Mouse (Mus musculus): ENCODE results near the gene Olfr282.

DNA sequence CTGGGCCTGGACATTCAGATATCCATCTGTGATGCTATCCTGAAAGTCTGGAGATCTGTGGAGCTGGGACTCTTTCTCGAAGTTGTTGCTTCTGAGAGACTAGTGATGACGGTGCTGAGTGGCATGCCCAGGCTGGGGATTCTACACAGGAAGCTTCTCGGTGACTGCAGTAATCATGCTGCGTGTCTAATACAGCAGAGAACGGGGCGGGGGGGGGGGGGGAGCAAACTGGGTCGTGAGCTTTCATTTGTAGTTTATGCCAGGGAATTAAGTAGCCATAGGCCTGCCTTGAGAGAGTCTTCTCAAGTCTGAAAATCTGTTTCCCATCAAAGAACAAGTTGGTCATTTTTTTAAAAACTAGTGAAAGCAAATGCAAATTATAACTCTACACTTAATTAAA, 12.9 kb upstream of the Olfr282 start:
- TF ChIP-seq CTCF (IDR thresholded peaks at IDR 0.05; ENCODE audit: extremely low read depth, insufficient read depth, insufficient read length, insufficient replicate concordance): no peak
- no peak for TF ChIP-seq POLR2A (IDR thresholded peaks at IDR 0.05; ENCODE audit: low read depth, low read length)

Data from spleen, adult 2 months (tissue).